Mouse (Mus musculus) hindbrain, embryonic 10.5 days (tissue): Measurements from ENCODE around the gene Spata7. TPM values are rescaled to one million over a fixed set of nuclear protein-coding genes. Genes with fewer than 3 reads are reported as not detected.

Experiments
- polyA plus RNA-seq: library from polyadenylated mRNA; unstranded; fragments of >200 nt; fragmentation: Nextera tagmentation; extraction: Ambion mirVana; gene quantifications from 2 replicates; pipeline ENCODE4 v1.2.1, GENCODE M21; 2016

Gene Spata7
- polyA plus RNA-seq, 1 experiment from 2014 or later = 22.5 TPM

Other genes starting within 250 kb of the Spata7 start
- 21.5 and 36.1 TPM in 2 replicates for gene Kcnk10, start 49.8 kb upstream of the Spata7 start, polyA plus RNA-seq
- 5.3 and 6.1 TPM in 2 replicates for gene Ptpn21, start 109.2 kb downstream of the Spata7 start, polyA plus RNA-seq
- gene Zc3h14, start 118.8 kb downstream of the Spata7 start, polyA plus RNA-seq = 119 and 133 TPM in 2 replicates